Mouse (Mus musculus): ENCODE measurements around the gene Eif4g2.

Eif4g2 gene

GRCm38 (mm10) chr7:111082822-111083732 is at the start of gene Eif4g2:
Gene Eif4g2 (minus strand): TSS chr7:111083030.
- peak; percentile 94 for DNase-seq (ENCODE audit: low read depth, low spot score)

- no peak for DNase-seq (ENCODE audit: low read depth, low spot score)
Measured at GRCm38 (mm10) chr7:111132596-111132995, 49.8 kb upstream of the Eif4g2 start.

DNA sequence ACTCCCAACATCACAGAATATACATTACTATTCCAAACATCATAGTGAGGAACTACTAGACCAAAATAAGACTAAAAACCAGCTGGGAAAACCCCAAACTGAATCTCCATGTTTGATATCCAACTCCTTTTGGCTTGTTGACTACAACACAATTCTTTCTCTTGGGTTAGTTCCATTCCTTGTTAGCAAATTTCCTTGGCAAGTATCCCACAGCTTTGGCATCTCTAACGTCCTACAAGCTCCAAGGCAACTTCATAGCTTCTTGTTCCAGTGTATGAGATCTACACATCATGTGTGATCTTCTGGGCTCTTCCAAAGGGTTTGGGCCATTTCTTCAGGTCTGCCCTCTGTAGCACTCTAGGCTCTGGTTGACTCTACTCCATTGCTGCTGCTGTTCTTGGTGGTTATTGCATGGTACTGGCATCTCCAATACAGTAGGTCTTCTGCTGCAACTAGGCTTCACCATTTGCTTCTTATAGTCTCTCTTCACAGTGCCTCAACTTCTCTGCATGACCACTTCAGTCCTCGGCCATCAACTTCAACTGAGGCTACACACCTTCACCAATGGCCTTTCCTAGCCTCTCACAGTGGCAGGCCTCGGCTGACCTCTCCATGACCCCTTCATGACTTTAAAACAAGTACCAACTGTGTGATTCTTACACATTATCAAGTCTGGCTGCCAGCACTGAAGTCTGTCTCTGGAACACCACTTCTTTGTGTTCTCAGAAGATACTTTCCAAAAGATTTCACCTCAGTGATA is 44.0 kb upstream of the Eif4g2 start:
- no peak for DNase-seq (ENCODE audit: low read depth, low spot score)

- DNase-seq (ENCODE audit: low read depth, low spot score): no peak
Measured at GRCm38 (mm10) chr7:111123761-111124546, 41.1 kb upstream of the Eif4g2 start.

- peak; percentile 95 for DNase-seq (ENCODE audit: low read depth, low spot score)
Measured at GRCm38 (mm10) chr7:111122531-111123130, 39.8 kb upstream of the Eif4g2 start.

DNA sequence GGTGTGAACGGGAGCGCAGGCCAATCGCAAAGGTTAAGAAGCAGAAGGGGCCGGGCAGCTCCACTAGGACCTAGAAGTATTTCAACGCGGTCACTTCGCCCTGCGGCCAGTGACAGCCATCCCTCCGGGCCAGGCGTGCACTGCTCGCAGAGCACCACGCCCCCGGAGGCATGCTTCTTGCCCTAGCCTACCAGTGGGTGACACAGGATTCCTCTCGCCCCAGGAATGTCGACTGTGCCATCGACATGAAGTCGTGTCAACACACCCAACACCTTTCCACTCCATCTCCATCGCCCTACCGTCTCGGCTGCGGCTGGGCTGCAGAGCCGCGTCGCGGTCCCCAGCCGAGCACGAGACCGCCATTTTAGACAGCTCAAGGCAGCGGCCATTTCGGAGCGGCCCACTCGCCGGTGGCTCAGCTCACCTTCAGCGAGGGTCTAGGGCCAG is 39.3 kb upstream of the Eif4g2 start:
- peak; percentile 74 for DNase-seq (ENCODE audit: low read depth, low spot score)

DNA sequence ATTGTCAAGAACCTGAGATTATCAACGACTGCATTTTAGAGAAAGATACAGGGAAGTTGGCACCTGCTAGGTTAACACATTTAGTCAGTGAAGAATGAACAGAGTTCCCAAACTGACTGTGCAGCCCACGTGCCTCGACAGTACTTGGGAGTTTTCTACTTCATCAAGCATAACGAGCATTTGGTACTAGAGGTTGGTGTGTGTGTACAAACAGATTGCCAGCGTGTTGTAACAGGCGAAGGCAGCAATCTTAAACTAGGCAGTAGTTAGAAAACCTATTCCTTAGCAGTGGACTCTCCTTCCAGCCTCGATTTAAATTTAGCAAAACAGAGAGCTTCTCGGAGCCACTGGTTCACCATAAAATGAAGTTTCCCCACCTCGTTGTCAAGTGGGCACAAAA is 38.7 kb upstream of the Eif4g2 start:
- DNase-seq (ENCODE audit: low read depth, low spot score): no peak

- DNase-seq (ENCODE audit: low read depth, low spot score): no peak
Measured at GRCm38 (mm10) chr7:111109561-111109960, 26.7 kb upstream of the Eif4g2 start.

DNA sequence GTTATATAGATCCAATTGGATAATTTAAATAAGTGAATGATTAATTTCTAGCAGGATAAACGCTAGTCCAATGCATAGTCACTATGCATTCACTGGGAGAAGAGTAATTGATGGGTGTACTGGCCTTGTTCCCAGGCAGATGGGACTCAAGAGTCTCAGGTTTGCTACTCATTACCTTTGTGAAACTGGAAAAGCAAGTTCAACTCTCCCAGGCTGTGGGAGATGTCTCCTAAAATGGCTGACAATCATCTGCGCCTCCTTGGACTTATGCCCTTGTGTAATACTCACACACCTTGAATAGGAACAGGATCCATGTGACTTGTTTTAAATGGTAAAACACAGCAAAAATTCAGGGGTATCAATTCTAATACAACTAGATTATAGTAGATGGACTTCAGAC is 26.3 kb upstream of the Eif4g2 start:
- no peak for DNase-seq (ENCODE audit: low read depth, low spot score)

DNA sequence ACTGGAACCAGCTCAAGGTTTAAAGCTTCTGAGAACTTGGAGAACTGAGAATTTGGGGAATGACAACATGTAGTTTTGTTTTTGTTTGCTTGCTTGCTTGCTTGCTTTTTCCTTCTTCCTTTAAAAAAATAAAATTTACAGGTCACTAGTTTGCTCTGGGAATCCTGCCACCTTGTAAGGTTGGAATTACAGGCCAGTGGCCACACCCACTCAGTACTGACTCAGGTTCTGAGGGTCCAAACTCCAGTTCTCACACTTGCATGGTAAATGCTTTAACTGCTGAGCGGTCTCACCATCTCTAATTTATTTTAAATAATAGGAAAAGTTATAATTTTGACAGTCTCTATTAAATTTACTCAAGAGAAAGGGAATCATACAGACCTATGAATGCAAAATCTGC is 15.4 kb upstream of the Eif4g2 start:
- no peak for DNase-seq (ENCODE audit: low read depth, low spot score)

DNA sequence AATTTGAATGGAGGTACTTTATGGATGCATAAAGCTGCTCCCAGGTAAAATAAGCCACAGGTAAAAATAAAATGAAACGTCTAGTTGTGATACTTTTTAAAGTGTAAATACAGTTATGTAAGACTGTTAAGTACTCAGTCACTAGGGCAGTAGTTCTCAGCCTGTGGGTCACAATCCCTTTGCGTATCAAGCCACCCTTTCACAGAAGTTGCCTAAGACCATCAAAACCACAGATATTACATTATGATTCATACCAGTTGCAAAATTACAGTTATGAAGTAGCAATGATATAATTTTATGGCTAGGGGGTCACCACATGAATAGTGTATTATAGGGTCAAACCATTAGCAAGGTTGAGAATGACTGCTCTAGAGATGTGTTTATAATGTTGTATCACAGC is 12.3 kb upstream of the Eif4g2 start:
- DNase-seq (ENCODE audit: low read depth, low spot score): peak; percentile 17

GRCm38 (mm10) chr7:111085153-111085552 is 2.3 kb upstream of the Eif4g2 start:
- no peak for DNase-seq (ENCODE audit: low read depth, low spot score)

DNA sequence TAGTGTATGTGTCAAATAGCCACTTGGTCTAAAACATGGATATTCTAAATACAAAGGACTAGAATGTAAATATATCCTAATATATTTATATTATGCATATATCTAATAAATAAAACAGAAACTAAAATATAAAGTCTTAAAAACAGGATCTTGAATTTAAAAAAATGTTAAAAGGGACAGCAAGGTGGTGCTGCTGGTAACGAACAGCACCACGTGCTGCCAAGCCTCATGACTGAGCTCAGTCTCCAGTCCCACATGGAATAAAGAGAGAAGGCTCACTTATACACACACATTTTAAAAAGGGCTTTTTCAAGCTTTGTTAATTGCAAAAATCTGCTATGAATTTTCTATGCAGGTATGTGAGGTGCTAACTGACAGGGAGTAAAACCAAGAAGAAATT is 1.6 kb upstream of the Eif4g2 start:
- DNase-seq (ENCODE audit: low read depth, low spot score): no peak

- peak; percentile 42 for DNase-seq (ENCODE audit: low read depth, low spot score)
Measured at GRCm38 (mm10) chr7:111083733-111084120, 897 bp upstream of the Eif4g2 start.

- peak; percentile 46 for DNase-seq (ENCODE audit: low read depth, low spot score)
Measured at GRCm38 (mm10) chr7:111082043-111082821, 598 bp downstream of the Eif4g2 start.

- no peak for DNase-seq (ENCODE audit: low read depth, low spot score)
Measured at GRCm38 (mm10) chr7:111080876-111081275, 2.0 kb downstream of the Eif4g2 start.

GRCm38 (mm10) chr7:111080026-111080425 is 2.8 kb downstream of the Eif4g2 start:
- no peak for DNase-seq (ENCODE audit: low read depth, low spot score)

GRCm38 (mm10) chr7:111078271-111078670 is 4.6 kb downstream of the Eif4g2 start:
- DNase-seq (ENCODE audit: low read depth, low spot score): no peak

DNA sequence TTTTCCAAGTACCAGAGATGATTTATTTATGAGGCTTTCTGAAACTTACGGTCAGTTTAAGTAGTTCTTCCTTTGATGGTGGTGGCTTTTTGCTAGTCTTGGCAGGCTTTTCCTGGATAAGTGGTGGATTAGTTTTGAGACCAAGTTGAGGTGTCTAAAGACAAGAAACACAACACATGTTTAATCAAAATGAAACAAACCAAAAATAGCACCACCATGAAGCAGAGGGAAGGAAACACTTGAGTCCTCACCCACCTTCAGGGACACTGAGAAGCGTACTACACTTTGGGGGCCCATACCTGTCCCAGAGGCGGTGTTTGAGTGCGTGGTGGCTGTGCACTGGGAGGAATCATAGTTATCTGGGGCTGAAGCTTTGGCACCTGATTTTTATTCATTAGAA is 7.5 kb downstream of the Eif4g2 start:
- DNase-seq (ENCODE audit: low read depth, low spot score): no peak

GRCm38 (mm10) chr7:111072410-111072809 is 10.4 kb downstream of the Eif4g2 start:
- no peak for DNase-seq (ENCODE audit: low read depth, low spot score)

DNA sequence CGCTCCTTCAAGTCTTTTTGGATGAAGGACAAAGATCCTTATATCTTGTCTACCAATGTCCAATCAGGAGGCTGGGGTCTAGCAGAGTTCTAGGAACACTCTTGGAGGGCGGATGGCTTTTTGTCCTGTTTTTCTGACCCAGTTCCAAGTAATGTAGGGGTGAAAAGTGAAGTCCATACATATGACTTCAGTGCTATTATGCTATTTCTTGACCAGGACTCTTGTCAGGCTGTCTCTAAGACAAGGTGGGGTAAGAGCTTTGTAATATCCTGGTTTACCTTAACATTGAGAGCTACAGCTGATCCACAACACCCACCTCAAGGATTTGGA is 12.7 kb downstream of the Eif4g2 start:
- DNase-seq (ENCODE audit: low read depth, low spot score): peak; percentile 29
